Mouse (Mus musculus) cerebellum, adult 2 months (tissue): ENCODE measurements at regions not wholly inside any gene's neighbourhood (a gene's known extent, or its start where the extent isn't known, plus 50 kb on each side); places are given as distances from the start of the nearest gene placed in this dataset.

Experiments
- DNase-seq, 2 experiments: peaks; one replicate each; pipeline ENCODE4 v3.0.0; 2021
- H3K27ac ChIP-seq: fragments of 200-500 bp; 2 replicates; pipeline ENCODE4 v1.5.1; 2012; ENCODE audit warnings: low read length, control low read depth, inconsistent platforms; ENCODE audit not compliant: insufficient read depth
- H3K27me3 ChIP-seq: fragments of 200-500 bp; 2 replicates; pipeline ENCODE4 v1.6.1; 2012; ENCODE audit warnings: inconsistent platforms, mild to moderate bottlenecking, low read length, moderate library complexity; ENCODE audit not compliant: control insufficient read depth, insufficient read depth
- H3K4me1 ChIP-seq: fragments of 200-500 bp; 2 replicates; pipeline ENCODE4 v1.6.1; 2011; ENCODE audit warnings: low read length; ENCODE audit not compliant: control insufficient read depth, insufficient read depth
- H3K4me3 ChIP-seq: fragments of 200-500 bp; replicated peaks from 2 replicates; pipeline ENCODE3; 2011; ENCODE audit warnings: mild to moderate bottlenecking, low read depth, low read length, control low read depth; ENCODE audit not compliant: insufficient read depth
- CTCF ChIP-seq: fragments of 200-500 bp; IDR thresholded peaks from 2 replicates; pipeline ENCODE4 v1.5.1; 2011; ENCODE audit warnings: low read depth, mild to moderate bottlenecking, control low read depth, low read length, moderate library complexity, borderline replicate concordance; ENCODE audit not compliant: insufficient read depth
- POLR2A ChIP-seq: fragments of 200-500 bp; IDR thresholded peaks from 2 replicates; pipeline ENCODE4 v1.6.1; 2011; ENCODE audit warnings: low read length, control low read depth, borderline replicate concordance; ENCODE audit not compliant: insufficient read depth
- WGBS: fragments of 180-500 bp; shearing (Covaris S2); methylation state at CpG from one replicate; pipeline ENCODE4 v1.1.7; 2018; 5-methylcytosine and 5-hydroxymethylcytosine counted together

DNA sequence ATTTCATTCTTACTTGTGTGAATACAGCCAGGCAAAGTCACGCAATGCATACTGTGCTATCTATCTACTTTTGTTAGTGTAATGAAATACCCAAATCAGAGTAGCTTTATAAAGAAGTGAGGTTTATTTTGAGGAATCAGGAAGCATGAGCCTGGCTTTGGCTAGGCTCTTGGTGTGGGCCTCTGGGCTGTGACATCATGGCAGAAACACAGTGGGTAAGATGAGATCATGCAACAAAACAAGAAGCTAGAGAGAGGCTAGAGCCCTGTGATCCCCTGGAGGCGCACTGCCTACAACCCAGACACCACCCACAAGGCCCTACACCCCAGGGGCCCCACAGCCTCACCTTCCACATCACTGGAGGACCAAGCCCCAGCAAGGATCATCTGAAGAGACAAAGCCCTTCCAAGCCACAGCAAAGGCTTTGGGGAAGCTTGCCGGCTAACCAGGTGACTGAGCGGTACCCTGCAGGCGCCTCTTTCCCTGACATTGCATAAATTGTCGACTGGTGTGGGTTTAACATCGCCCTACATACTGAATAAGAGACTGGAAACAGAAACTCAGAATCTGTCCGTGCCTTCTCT is 143.8 kb upstream of the Frmd6 start:
- no peak for DNase-seq
- TF ChIP-seq CTCF = no peak
- TF ChIP-seq POLR2A = no peak
- no peak overlapping the region for H3K4me3 ChIP-seq
- 91% methylated on average over 8 of the region's 8 CpGs for WGBS
- peaks cover 1% of the 10 kb centered on the region; the same call in 1 of the 2 replicates for H3K4me1 ChIP-seq
- no peaks in the 10 kb centered on the region for H3K27me3 ChIP-seq
- no peak overlapping the region for H3K27ac ChIP-seq

DNA sequence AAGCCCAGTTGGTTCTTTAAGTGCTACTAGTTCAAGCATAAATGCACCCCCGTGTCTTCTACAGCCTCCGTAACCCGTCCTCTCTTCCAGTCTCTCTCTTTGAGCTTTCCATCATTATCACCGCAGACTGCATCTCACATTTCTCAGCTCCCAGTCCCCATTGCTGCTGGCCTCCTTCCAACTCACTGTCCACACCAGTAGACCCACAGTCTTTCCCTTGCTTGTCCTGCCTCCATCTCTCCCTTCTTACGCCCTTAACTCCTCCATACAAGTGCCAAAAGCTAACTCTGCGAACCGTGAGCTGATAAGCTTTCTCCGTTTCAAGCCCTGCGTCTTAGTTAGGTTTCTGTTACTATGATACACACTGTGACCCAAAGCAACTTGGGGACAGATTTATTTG is 141.0 kb upstream of the Frmd6 start:
- Histone ChIP-seq H3K4me1 (peaks cover 7% of the 10 kb centered on the region), H3K27ac (no peak overlapping the region), H3K27me3 (no peaks in the 10 kb centered on the region), H3K4me3 (no peak overlapping the region)
- WGBS = 70% methylated on average over 9 of the region's 9 CpGs
- no peak for DNase-seq
- no peak for TF ChIP-seq CTCF
- no peak for TF ChIP-seq POLR2A

DNA sequence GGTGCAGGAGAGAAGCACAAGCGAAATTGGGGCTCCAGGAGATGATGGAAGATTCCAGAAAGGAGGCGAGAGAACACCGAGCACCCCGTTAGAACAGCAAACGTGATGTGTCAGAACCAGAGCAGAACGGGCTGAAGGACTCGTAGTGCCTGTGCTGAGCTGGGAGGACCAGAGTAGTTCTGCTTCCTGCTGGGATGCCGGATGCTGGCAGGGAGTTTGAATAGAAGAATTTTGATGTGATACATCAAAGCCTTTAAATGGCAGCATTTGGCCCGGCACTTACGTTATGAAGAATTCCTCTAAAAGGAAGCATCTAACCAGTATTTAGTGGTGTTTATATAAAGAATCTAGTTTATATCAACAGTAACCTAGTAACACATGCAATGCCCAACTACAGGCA is 139.9 kb upstream of the Frmd6 start:
- Histone ChIP-seq H3K4me1 (peaks cover 7% of the 10 kb centered on the region), H3K27ac (no peak overlapping the region), H3K4me3 (no peak overlapping the region), H3K27me3 (no peaks in the 10 kb centered on the region; the same call in 1 of the 2 replicates)
- TF ChIP-seq CTCF = no peak
- TF ChIP-seq POLR2A = no peak
- WGBS = 77% methylated on average over 10 of the region's 10 CpGs
- no peak for DNase-seq

DNA sequence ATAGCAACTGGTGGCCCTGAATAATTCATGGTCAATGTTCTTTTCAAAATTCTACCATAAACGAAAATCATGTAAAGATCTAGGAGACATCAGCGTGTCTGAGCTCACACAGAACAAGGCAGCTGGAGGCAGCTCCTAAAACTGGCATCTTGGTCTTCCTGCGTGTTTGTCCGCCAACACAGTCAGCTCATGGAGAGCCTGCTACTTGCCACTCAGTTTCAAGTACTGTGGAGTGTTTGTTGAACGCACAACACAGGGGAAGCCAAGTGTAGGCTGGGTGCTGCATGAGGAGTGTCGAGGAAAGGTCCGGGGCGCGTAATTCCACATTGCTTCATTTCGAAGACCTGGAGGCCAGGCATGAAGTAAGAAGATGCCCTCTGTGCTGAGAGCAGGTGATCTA is 139.0 kb upstream of the Frmd6 start:
- WGBS = 89% methylated on average over 10 of the region's 10 CpGs
- TF ChIP-seq CTCF (no peak), POLR2A (no peak)
- no peak for DNase-seq
- Histone ChIP-seq H3K27me3 (no peaks in the 10 kb centered on the region; the same call in 1 of the 2 replicates), H3K4me3 (no peak overlapping the region), H3K27ac (no peak overlapping the region), H3K4me1 (peaks cover 7% of the 10 kb centered on the region)

DNA sequence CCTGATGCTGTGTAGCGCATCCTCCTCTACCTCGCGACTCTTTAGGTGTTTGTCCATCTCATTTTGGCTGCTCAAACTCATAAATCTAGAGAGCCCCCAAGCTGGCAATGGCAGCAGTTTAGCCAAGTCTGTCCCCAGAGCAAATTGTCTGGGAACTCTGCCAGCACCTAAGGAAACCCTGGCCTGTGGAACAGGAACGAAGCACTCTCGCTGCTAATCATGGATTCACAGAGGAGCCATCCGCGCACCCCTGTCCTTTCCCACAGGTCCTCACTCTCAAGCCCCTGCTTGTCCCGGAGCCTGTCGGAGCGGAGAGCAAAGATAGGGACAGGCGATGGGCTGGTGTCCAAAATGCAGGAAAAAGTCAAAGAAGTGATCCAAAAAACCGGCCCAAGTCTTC is 138.3 kb upstream of the Frmd6 start:
- H3K27me3 ChIP-seq = no peaks in the 10 kb centered on the region; the same call in 1 of the 2 replicates
- H3K27ac ChIP-seq = no peak overlapping the region
- no peak overlapping the region for H3K4me3 ChIP-seq
- TF ChIP-seq CTCF (no peak), POLR2A (no peak)
- WGBS = 9% methylated on average over 12 of the region's 12 CpGs
- peak; percentile 49 to 57 for DNase-seq
- H3K4me1 ChIP-seq = peaks cover 7% of the 10 kb centered on the region

DNA sequence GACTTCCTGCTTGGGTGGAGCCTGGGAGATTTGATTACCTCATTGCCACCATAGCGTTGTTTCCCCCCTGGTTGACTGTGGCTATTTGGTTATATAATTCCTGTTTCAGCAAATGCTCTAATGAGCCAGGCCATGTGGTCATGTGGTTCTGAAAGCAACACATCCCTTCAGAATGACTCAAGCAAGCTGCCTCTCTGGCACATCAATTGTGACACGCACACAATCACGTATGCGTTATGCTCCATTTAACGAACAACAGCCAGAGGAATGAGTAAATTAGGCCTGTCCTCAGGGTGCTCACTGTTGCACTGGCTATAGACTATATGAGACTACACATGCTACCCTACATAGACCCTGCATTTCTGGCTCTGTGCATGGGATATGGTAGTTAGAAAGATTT is 130.2 kb upstream of the Frmd6 start:
- Histone ChIP-seq H3K4me1 (no peaks in the 10 kb centered on the region), H3K27ac (no peak overlapping the region), H3K4me3 (no peak overlapping the region), H3K27me3 (no peaks in the 10 kb centered on the region)
- WGBS = 73% methylated on average over 5 of the region's 5 CpGs
- DNase-seq = no peak
- TF ChIP-seq CTCF (no peak), POLR2A (no peak)

DNA sequence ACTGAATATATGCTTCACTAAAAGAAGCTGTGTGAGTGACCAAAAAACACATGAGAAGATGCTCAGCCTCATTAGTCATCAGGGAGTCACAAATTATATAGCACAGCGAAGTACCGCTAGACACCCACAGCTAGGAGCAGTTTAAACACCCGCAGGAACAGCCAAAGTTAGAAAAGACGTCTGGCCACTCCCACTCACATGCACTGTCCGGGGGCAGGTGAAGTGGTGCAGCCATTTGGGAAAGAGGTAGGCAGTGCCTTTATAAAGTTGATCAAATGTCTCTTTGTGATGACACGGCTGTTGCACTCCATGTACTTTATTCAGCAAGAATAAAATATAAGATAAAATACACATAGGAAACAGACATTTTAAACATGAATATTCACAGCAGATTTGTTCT is 129.1 kb upstream of the Frmd6 start:
- no peak overlapping the region for H3K27ac ChIP-seq
- no peak for DNase-seq
- no peaks in the 10 kb centered on the region for H3K27me3 ChIP-seq
- WGBS = 77% methylated on average over 6 of the region's 6 CpGs
- no peak overlapping the region for H3K4me3 ChIP-seq
- TF ChIP-seq POLR2A (no peak), CTCF (no peak)
- no peaks in the 10 kb centered on the region for H3K4me1 ChIP-seq

DNA sequence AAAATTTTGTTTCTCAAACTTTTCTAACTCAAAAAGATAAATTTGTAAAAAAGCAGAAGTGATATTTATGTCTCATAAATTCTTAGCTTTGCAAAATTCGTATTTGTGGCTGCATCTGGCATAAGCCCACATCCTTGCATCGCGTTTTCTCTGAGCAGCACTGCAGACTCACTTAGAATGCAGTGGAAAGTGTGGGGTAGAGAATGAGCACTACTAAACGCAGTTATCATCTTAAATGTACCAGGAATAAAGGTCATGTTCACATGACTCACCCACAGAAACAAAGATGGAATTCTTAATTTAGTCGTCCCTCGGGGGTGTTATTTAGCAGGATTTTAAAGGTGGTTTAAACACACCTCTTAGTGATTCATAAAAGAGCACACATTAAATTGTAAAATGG is 126.8 kb upstream of the Frmd6 start:
- Histone ChIP-seq H3K4me1 (no peaks in the 10 kb centered on the region), H3K27me3 (no peaks in the 10 kb centered on the region), H3K27ac (no peak overlapping the region), H3K4me3 (no peak overlapping the region)
- TF ChIP-seq POLR2A = no peak
- no peak for TF ChIP-seq CTCF
- no peak for DNase-seq
- 88% methylated on average over 6 of the region's 6 CpGs for WGBS
